Mouse (Mus musculus): Measurements from ENCODE around the gene Hnrnpul2. TPM values are rescaled to one million over a fixed set of nuclear protein-coding genes. Genes with fewer than 3 reads are reported as not detected.

Gene Hnrnpul2
- polyA plus RNA-seq, 1 experiment from 2014 or later: 6.7 TPM

GRCm38 (mm10) chr19:8803204-8803780 lies 16.5 kb upstream of the Hnrnpul2 start:
- 91% methylated on average over 9 of the region's 9 CpGs for WGBS
- Histone ChIP-seq H3K9ac (replicated peaks; ENCODE audit: low read length) (peak overlapping the region; percentile 37; the same call in 1 of the 2 replicates), H3K4me3 (ENCODE audit: low read depth, low read length) (peak overlapping the region; percentile 43), H3K4me1 (ENCODE audit: control insufficient read depth, insufficient read depth, low read length) (no peaks in the 10 kb centered on the region), H3K4me2 (ENCODE audit: low read depth, low read length) (no peak overlapping the region), H3K27ac (replicated peaks; ENCODE audit: low read depth, low read length) (no peak overlapping the region), H3K36me3 (replicated peaks; ENCODE audit: control insufficient read depth, insufficient read depth, low read depth, low read length) (no peaks in the 10 kb centered on the region), H3K9me3 (replicated peaks; ENCODE audit: control insufficient read depth, low read length) (no peaks in the 10 kb centered on the region), H3K27me3 (ENCODE audit: control insufficient read depth, insufficient read depth, low read length) (no peaks in the 10 kb centered on the region)
- DNase-seq (ENCODE audit: low spot score) (no peak), ATAC-seq (replicated peaks; ENCODE audit: insufficient number of reproducible peaks, low FRiP score, low TSS enrichment, low read depth) (no peak)

- Histone ChIP-seq H3K27me3 (ENCODE audit: control insufficient read depth, insufficient read depth, low read length) (no peaks in the 10 kb centered on the region), H3K4me2 (ENCODE audit: low read depth, low read length) (no peak overlapping the region), H3K27ac (replicated peaks; ENCODE audit: low read depth, low read length) (no peak overlapping the region), H3K4me1 (ENCODE audit: control insufficient read depth, insufficient read depth, low read length) (no peaks in the 10 kb centered on the region), H3K36me3 (replicated peaks; ENCODE audit: control insufficient read depth, insufficient read depth, low read depth, low read length) (no peaks in the 10 kb centered on the region), H3K9me3 (replicated peaks; ENCODE audit: control insufficient read depth, low read length) (no peaks in the 10 kb centered on the region), H3K4me3 (ENCODE audit: low read depth, low read length) (no peak overlapping the region), H3K9ac (replicated peaks; ENCODE audit: low read length) (no peak overlapping the region)
- no peak for ATAC-seq (replicated peaks; ENCODE audit: insufficient number of reproducible peaks, low FRiP score, low TSS enrichment, low read depth)
- DNase-seq (ENCODE audit: low spot score): no peak
- WGBS: 91% methylated on average over 11 of the region's 11 CpGs
Observed at GRCm38 (mm10) chr19:8803879-8804660, 15.7 kb upstream of the Hnrnpul2 start.

DNA sequence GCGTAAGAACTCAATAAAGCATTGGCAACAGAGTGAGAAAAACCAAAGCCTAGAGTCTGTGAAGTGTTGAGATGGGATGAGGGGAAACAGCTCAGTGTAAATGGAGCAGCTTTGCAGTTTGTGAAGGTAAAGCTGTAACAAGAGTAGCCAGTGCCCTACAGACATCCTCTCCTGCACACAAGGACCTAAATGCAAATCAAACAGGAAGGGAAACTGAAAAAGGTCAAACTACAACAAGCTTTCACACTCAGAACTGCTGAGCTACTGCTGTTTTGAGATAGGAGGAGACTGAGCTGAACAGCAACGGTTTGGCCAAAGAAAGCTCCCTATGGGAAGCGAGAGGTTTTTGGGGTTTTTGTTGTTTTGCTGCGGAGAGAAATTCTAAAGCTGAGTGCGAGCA lies 13.0 kb upstream of the Hnrnpul2 start:
- no peak for DNase-seq (ENCODE audit: low spot score)
- H3K36me3 ChIP-seq (replicated peaks; ENCODE audit: control insufficient read depth, insufficient read depth, low read depth, low read length): 0 out of 2 replicates have a peak, but pooled peaks cover 2% of the 10 kb centered on the region
- H3K4me1 ChIP-seq (ENCODE audit: control insufficient read depth, insufficient read depth, low read length): no peaks in the 10 kb centered on the region
- no peak overlapping the region for H3K9ac ChIP-seq (replicated peaks; ENCODE audit: low read length)
- H3K27ac ChIP-seq (replicated peaks; ENCODE audit: low read depth, low read length): no peak overlapping the region
- no peak overlapping the region for H3K4me3 ChIP-seq (ENCODE audit: low read depth, low read length)
- H3K27me3 ChIP-seq (ENCODE audit: control insufficient read depth, insufficient read depth, low read length): no peaks in the 10 kb centered on the region
- no peaks in the 10 kb centered on the region for H3K9me3 ChIP-seq (replicated peaks; ENCODE audit: control insufficient read depth, low read length)
- no peak overlapping the region for H3K4me2 ChIP-seq (ENCODE audit: low read depth, low read length)
- ATAC-seq (replicated peaks; ENCODE audit: insufficient number of reproducible peaks, low FRiP score, low TSS enrichment, low read depth): no peak
- 91% methylated on average over 5 of the region's 5 CpGs for WGBS

DNA sequence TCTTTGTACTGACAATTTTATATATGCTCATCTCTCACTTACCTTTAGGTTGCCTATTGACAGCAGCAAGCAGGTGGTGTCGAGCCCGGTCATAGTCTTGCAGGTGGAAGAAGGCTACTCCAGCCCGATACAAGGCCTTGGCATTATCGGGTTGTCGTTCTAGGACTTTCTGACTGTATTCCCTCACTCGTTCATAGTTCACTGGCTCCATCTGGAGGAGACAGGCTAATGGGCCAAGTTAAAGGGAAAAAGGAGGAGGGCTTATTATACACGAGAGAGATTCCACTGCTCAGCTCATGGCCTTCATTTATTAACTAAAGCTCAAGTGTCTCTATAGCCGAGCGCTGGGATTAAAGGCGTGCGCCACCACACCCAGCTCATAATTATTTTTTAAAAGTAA lies 4.0 kb upstream of the Hnrnpul2 start:
- DNase-seq (ENCODE audit: low spot score): no peak
- Histone ChIP-seq H3K4me3 (ENCODE audit: low read depth, low read length) (no peak overlapping the region), H3K27me3 (ENCODE audit: control insufficient read depth, insufficient read depth, low read length) (no peaks in the 10 kb centered on the region), H3K4me2 (ENCODE audit: low read depth, low read length) (no peak overlapping the region), H3K4me1 (ENCODE audit: control insufficient read depth, insufficient read depth, low read length) (no peaks in the 10 kb centered on the region; the same call in 1 of the 2 replicates), H3K36me3 (replicated peaks; ENCODE audit: control insufficient read depth, insufficient read depth, low read depth, low read length) (peaks cover 11% of the 10 kb centered on the region; the same call in 1 of the 2 replicates), H3K27ac (replicated peaks; ENCODE audit: low read depth, low read length) (no peak overlapping the region), H3K9me3 (replicated peaks; ENCODE audit: control insufficient read depth, low read length) (no peaks in the 10 kb centered on the region), H3K9ac (replicated peaks; ENCODE audit: low read length) (no peak overlapping the region; the same call in 1 of the 2 replicates)
- ATAC-seq (replicated peaks; ENCODE audit: insufficient number of reproducible peaks, low FRiP score, low TSS enrichment, low read depth): no peak
- 83% methylated on average over 11 of the region's 11 CpGs for WGBS

- Histone ChIP-seq H3K36me3 (replicated peaks; ENCODE audit: control insufficient read depth, insufficient read depth, low read depth, low read length) (peaks cover 9% of the 10 kb centered on the region; the same call in 1 of the 2 replicates), H3K27me3 (ENCODE audit: control insufficient read depth, insufficient read depth, low read length) (no peaks in the 10 kb centered on the region), H3K4me3 (ENCODE audit: low read depth, low read length) (peak overlapping the region; percentile 10; the same call in 1 of the 2 replicates)
Observed at GRCm38 (mm10) chr19:8817001-8817400, 2.8 kb upstream of the Hnrnpul2 start.

GRCm38 (mm10) chr19:8818301-8818798 lies 1.5 kb upstream of the Hnrnpul2 start:
- Histone ChIP-seq H3K36me3 (replicated peaks; ENCODE audit: control insufficient read depth, insufficient read depth, low read depth, low read length) (peaks cover 9% of the 10 kb centered on the region; the same call in 1 of the 2 replicates), H3K9ac (replicated peaks; ENCODE audit: low read length) (peak overlapping the region; percentile 77), H3K4me3 (ENCODE audit: low read depth, low read length) (peak overlapping the region; percentile 99), H3K27ac (replicated peaks; ENCODE audit: low read depth, low read length) (peak overlapping the region; percentile 75; the same call in 1 of the 2 replicates), H3K27me3 (ENCODE audit: control insufficient read depth, insufficient read depth, low read length) (no peaks in the 10 kb centered on the region), H3K4me1 (ENCODE audit: control insufficient read depth, insufficient read depth, low read length) (no peaks in the 10 kb centered on the region; the same call in 1 of the 2 replicates), H3K9me3 (replicated peaks; ENCODE audit: control insufficient read depth, low read length) (no peaks in the 10 kb centered on the region), H3K4me2 (ENCODE audit: low read depth, low read length) (peak overlapping the region; percentile 82)
- no peak for DNase-seq (ENCODE audit: low spot score)
- 34% methylated on average over 14 of the region's 14 CpGs for WGBS
- ATAC-seq (replicated peaks; ENCODE audit: insufficient number of reproducible peaks, low FRiP score, low TSS enrichment, low read depth): no peak

More at GRCm38 (mm10) chr19:8817001-8817400, 2.8 kb upstream of the Hnrnpul2 start:
- ATAC-seq (replicated peaks; ENCODE audit: insufficient number of reproducible peaks, low FRiP score, low TSS enrichment, low read depth) (no peak), DNase-seq (ENCODE audit: low spot score) (no peak)
- H3K27ac ChIP-seq (replicated peaks; ENCODE audit: low read depth, low read length): no peak overlapping the region
- no peaks in the 10 kb centered on the region for H3K9me3 ChIP-seq (replicated peaks; ENCODE audit: control insufficient read depth, low read length)
- H3K4me2 ChIP-seq (ENCODE audit: low read depth, low read length): peak overlapping the region; percentile 13
- peak overlapping the region; percentile 27; the same call in 1 of the 2 replicates for H3K9ac ChIP-seq (replicated peaks; ENCODE audit: low read length)
- 78% methylated on average over 3 of the region's 3 CpGs for WGBS
- no peaks in the 10 kb centered on the region; the same call in 1 of the 2 replicates for H3K4me1 ChIP-seq (ENCODE audit: control insufficient read depth, insufficient read depth, low read length)

DNA sequence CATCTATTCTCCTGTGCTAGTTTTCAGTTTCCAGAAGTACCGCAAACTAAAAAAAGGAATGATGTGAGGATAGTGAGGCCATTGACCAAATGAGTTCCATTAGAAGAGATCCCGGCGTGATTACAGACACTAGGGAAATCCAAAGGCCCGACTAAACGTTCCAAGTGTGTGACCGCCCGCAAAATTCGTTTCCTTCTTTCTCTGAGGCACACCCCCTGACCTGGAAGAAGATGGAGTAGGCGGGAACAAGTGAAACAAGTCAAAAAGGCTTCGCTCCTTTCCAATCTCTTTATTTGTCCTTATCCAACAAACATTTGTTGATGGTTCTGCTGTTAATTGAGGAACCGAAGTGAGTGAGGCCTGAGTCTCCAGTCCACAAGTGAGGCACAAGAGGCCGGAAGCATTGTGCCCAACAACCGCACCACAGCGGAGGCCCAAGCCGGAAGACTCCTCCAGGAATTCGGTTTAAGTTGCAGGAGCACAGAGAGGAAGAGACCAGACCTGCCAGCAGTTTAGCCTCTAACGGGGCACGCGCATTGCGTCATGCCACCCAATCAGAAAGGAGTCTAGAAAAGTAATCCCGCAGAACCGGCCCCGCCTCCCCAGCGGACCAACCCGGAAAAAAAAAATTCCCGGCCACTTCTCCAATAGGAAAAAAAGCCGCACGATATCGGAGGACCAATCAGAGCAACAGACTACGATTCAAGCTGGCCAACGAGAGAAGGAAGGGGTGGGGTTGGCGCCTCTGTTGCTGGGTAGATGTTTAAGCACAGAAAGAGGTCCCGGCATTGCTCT lies 812 bp upstream of the Hnrnpul2 start, which contains the start of gene Ttc9c:
Gene Ttc9c, minus strand, starts transcription at position 533 of the 795 bp plus-strand sequence.
- Histone ChIP-seq H3K9me3 (replicated peaks; ENCODE audit: control insufficient read depth, low read length) (no peaks in the 10 kb centered on the region), H3K4me3 (ENCODE audit: low read depth, low read length) (peak within 1 kb of the TSS; percentile 99), H3K27me3 (ENCODE audit: control insufficient read depth, insufficient read depth, low read length) (no peaks in the 10 kb centered on the region), H3K4me1 (ENCODE audit: control insufficient read depth, insufficient read depth, low read length) (no peaks in the 10 kb centered on the region; the same call in 1 of the 2 replicates), H3K9ac (replicated peaks; ENCODE audit: low read length) (peak within 1 kb of the TSS; percentile 96), H3K36me3 (replicated peaks; ENCODE audit: control insufficient read depth, insufficient read depth, low read depth, low read length) (peaks cover 4% of the 10 kb centered on the region; the same call in 1 of the 2 replicates), H3K4me2 (ENCODE audit: low read depth, low read length) (peak within 1 kb of the TSS; percentile 83), H3K27ac (replicated peaks; ENCODE audit: low read depth, low read length) (peak within 1 kb of the TSS; percentile 98)
- under 1% methylated on average over 33 of the region's 33 CpGs for WGBS
- peak; percentile 93 for ATAC-seq (replicated peaks; ENCODE audit: insufficient number of reproducible peaks, low FRiP score, low TSS enrichment, low read depth)
- DNase-seq (ENCODE audit: low spot score): peak; percentile 100
